Mouse (Mus musculus) lung, postnatal 36 days (tissue): Measurements from ENCODE around the gene Ahctf1.
"Not testable (repeated sequence)": the region's sequence is repeated elsewhere in the genome, so short reads cannot be mapped to it uniquely, and the experiment has no call there.

Experiments used
- DNase-seq: peaks from one replicate; pipeline ENCODE4 v3.0.0; 2022; ENCODE audit warnings: mixed read lengths

The Ahctf1 gene

GRCm38 (mm10) chr1:179802610-179803512 lies 619 bp downstream of the Ahctf1 start, which contains the start of gene Gm10518:
Gm10518 (plus strand) TSS chr1:179803376.
- peak; percentile 57 for DNase-seq

- peak; percentile 13 for DNase-seq
These were observed 4.7 kb downstream of the Ahctf1 start for GRCm38 (mm10) chr1:179798794-179799193.

GRCm38 (mm10) chr1:179787281-179787680 lies 16.2 kb downstream of the Ahctf1 start:
- peak; percentile 11 for DNase-seq

- DNase-seq = no peak
These were observed 18.0 kb downstream of the Ahctf1 start for GRCm38 (mm10) chr1:179785502-179785901.

- no peak for DNase-seq
These were observed 19.4 kb downstream of the Ahctf1 start for GRCm38 (mm10) chr1:179784098-179784497.

- DNase-seq = peak; percentile 59
These were observed 26.6 kb downstream of the Ahctf1 start for GRCm38 (mm10) chr1:179776831-179777230.

GRCm38 (mm10) chr1:179760553-179760952 lies 42.9 kb downstream of the Ahctf1 start:
- no peak for DNase-seq

GRCm38 (mm10) chr1:179760086-179760485 lies 43.4 kb downstream of the Ahctf1 start:
- DNase-seq = no peak

GRCm38 (mm10) chr1:179756477-179756876 lies 47.0 kb downstream of the Ahctf1 start:
- no peak for DNase-seq

GRCm38 (mm10) chr1:179753006-179753405 lies 50.5 kb downstream of the Ahctf1 start:
- no peak for DNase-seq

GRCm38 (mm10) chr1:179752276-179752675 lies 51.2 kb downstream of the Ahctf1 start:
- DNase-seq = no peak

- no peak for DNase-seq
These were observed 58.3 kb downstream of the Ahctf1 start, which contains the start of gene Kif28 for GRCm38 (mm10) chr1:179745171-179745570. Kif28 (minus strand) TSS chr1:179745271.

GRCm38 (mm10) chr1:179743593-179744193 lies 59.8 kb downstream of the Ahctf1 start:
- no peak for DNase-seq

GRCm38 (mm10) chr1:179736483-179736882 lies 67.0 kb downstream of the Ahctf1 start:
- DNase-seq = no peak

GRCm38 (mm10) chr1:179734500-179735474 lies 68.7 kb downstream of the Ahctf1 start:
- DNase-seq = peak; percentile 62

- no peak for DNase-seq
These were observed 72.1 kb downstream of the Ahctf1 start for GRCm38 (mm10) chr1:179731391-179731790.

- DNase-seq = no peak
These were observed 74.8 kb downstream of the Ahctf1 start for GRCm38 (mm10) chr1:179728661-179729060.

- DNase-seq = no peak
These were observed 80.5 kb downstream of the Ahctf1 start for GRCm38 (mm10) chr1:179722811-179723469.

GRCm38 (mm10) chr1:179715786-179716185 lies 87.7 kb downstream of the Ahctf1 start:
- DNase-seq = no peak

GRCm38 (mm10) chr1:179715289-179715688 lies 88.2 kb downstream of the Ahctf1 start:
- not testable (repeated sequence) for DNase-seq

- no peak for DNase-seq
These were observed 90.1 kb downstream of the Ahctf1 start for GRCm38 (mm10) chr1:179713367-179713766.

- DNase-seq = no peak
These were observed 90.8 kb downstream of the Ahctf1 start for GRCm38 (mm10) chr1:179712658-179713057.
